Mouse (Mus musculus): ENCODE results near the gene Cldn11.

The Cldn11 gene

GRCm38 (mm10) chr3:31161336-31161735 lies 11.6 kb downstream of the Cldn11 start:
- DNase-seq: no peak

GRCm38 (mm10) chr3:31162860-31163259 lies 13.1 kb downstream of the Cldn11 start:
- no peak for DNase-seq

- DNase-seq: no peak
These were observed 16.1 kb downstream of the Cldn11 start for GRCm38 (mm10) chr3:31165803-31166202.

- no peak for DNase-seq
These were observed 16.7 kb downstream of the Cldn11 start for GRCm38 (mm10) chr3:31166365-31166871.

- no peak for DNase-seq
These were observed 40.6 kb downstream of the Cldn11 start for GRCm38 (mm10) chr3:31190342-31190741.

- no peak for DNase-seq
These were observed 41.7 kb downstream of the Cldn11 start for GRCm38 (mm10) chr3:31191402-31191801.

DNA sequence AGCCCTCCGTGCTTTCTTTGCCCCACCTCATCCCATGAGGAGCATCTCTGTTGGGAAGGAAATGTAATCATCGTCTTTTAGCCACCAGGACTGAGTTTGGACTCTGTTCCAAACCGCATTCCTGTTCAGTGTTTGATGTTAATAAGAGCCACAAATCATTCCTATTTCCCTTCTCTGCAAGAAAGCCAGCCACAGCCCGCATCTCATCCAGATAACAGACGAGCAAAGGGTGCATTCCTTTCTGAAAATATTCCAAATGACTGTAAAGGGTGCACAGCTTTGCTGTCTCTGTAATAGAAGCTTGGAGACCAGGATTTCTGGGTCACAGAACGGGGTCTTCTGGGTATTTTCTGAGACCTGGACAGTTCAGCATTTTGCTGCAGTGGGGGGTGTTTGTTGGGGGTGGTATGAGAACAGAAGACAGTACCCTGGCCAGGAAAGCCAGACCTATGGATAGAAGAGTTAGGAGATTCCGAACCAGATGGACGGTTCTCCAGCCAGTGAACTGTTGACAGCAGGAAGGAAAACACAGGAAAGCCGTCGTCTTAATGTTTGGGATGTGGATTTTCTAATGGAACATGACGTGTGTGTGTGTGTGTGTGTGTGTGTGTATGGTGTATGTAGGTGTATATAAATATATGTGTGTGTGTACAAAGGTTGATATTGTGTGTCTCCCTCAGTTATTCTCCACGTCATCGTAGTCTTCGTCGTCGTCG lies 49.6 kb downstream of the Cldn11 start:
- DNase-seq: peak; percentile 34

DNA sequence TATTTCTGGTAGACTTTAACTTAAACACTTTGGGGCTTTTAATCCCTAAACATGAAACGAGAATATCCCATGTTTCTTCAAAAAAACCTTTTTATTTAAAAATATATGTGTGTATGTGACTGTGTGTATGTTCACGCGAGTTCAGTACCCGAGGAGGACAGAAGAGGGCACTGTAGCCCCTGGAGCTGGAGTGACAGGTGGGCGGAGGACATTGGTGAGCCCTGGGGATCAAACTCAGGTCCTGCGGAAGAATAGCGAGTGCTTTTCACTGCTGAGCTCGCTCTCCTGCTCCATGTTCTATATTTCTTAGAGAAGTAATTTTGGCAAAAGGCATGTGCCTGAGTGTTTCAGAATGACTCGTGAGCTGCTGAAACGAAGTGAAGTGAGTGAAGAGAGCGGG lies 54.2 kb downstream of the Cldn11 start:
- DNase-seq: no peak

DNA sequence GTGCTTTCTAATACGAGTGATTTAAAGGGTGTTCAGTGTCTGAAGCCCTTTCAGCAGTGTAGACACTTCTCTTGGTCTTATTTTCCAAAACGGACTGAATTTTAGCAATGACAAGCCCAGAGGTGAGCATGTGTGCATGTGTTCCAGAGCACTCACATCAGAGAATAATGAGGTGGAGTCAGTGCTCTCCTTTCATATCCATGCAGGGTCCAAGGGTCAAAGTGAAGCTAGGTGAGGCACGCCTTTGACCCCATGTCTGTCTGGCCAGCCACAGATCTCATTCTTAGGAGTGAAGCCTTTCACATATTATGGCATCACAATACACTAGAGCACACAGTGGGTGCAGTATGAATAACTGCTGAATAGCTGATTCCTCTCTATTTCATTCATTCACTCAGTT lies 55.4 kb downstream of the Cldn11 start:
- DNase-seq: no peak

DNA sequence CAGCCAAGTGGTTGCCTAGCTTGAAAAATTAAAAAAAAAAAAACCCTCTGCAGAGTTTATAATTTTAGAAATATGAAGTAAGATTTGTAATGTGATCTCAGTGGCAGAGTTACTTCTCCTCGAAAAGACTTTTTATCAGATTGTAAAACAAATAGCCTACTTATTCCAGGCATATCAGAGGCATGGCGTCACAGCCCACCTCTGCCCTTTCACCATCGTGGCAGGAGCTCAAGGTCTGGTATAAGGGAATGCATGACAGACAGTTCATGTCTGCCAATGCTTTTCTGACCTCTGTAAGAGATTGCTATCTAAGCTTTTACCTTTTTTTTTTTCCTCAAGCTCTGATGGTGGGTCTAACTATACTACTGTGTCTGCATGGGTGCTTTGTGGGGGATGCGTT lies 58.3 kb downstream of the Cldn11 start:
- DNase-seq: no peak

DNA sequence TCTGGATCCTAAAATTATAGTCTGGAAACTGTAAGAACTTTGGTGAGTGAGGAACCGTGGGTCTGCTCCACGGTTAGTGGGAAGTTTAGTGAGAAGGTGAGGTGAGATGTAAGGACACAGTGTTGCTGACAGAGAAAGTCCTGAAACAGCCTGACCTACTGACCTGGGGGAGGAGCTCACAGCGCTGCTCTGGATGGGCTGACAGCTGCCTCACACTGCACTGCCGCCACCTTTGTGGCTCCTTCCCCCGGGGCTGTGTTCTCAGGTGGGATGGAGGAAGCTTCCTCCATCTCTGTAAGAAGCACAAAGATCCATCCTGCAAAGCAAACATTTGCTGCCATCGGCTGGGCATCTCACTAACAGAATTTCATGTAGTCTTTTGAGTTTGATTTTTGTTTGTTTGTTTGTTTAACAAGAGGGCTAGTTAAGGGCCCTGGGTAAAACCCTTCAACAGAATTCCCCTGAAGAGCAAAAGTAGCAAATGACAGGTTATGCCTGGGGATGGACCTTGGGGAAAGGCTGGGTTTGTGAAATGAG lies 58.8 kb downstream of the Cldn11 start:
- no peak for DNase-seq

- DNase-seq: no peak
These were observed 59.3 kb downstream of the Cldn11 start for GRCm38 (mm10) chr3:31209001-31209400.

DNA sequence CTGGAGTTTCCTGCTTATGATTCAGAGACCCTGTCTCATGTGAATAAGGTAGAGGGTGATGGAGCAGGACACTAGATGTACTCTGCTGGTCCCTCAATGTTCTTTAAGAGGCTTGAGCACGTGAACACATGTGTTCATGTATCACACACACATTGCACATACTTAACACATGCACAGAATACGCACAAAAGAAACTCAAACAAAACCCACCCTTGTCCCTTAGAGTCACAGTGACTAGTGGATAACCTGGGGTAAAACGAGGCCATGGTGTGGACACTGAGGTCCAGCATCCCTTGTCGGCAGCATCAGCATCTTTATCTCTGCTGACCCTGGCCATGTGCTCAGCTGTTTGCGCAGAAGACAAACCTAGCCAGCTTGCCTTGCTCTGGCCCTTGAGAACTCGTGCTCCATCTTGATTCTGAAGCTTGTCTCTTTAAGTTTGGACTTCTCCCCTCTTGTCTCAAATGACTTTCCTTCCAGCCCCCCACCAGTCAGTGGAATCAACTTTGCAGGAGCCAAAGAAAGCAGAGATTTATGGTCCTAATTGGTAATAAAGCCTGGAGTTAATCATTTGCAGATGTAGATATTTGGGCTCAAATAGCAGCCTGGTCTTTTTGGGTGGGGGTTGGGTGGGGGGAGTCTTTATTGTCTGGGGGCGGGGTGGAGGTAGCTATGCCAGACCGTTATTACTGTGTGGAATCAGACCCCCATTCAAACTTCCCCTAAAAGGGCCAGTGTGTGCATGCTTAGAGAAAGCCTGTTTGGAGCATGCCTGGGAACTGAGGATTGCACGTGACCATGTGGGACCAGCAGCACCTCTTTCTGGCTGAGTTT lies 62.7 kb downstream of the Cldn11 start:
- no peak for DNase-seq

- DNase-seq: no peak
These were observed 64.1 kb downstream of the Cldn11 start for GRCm38 (mm10) chr3:31213802-31214201.
